16 mouse cellular contexts compared by ENCODE assay signal in the genomic region with DNA sequence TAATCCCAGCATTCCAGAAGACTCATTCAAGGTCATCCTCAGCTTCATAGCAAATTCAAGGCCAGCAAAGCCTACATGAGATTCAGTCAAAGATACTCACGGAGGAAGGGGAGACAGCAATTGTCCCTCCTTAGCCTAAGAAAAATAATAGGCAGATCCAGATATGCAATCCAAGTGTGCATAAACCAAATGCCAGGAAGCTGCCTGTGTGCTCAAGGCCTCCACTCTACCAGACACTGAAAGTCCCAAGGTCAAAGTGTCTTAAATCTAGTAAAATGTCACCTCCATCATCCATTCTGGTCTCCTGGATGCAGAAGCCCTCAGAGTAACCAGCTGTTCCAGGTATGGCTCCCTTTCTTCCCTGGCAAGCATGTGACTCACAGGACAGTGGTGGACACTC. TPM values are rescaled to one million over a fixed set of nuclear protein-coding genes. Genes with fewer than 3 reads are reported as not detected.
"Had no signal": no experiment of that assay in that cellular context is flagged by ENCODE, and none has a peak within 500 bp of the region (broad histone marks: within the 10 kb centered on the region; RNA-seq: fewer than 3 reads in every experiment).

No protein-coding gene starts in this region.

- H3K4me1 ChIP-seq: megakaryocyte, embryonic 14.5 days had no signal

- H3K36me3 ChIP-seq: lung, embryonic 15.5 days; midbrain, embryonic 13.5 days; midbrain, embryonic 15.5 days; neural tube, embryonic 12.5 days; stomach, embryonic 15.5 days had no signal

- H3K4me3 ChIP-seq: lung, embryonic 15.5 days; megakaryocyte, embryonic 14.5 days; midbrain, embryonic 13.5 days; midbrain, embryonic 15.5 days; neural tube, embryonic 12.5 days; stomach, embryonic 15.5 days had no signal

- H3K27me3 ChIP-seq: lung, embryonic 15.5 days; megakaryocyte, embryonic 14.5 days; midbrain, embryonic 13.5 days; midbrain, embryonic 15.5 days; neural tube, embryonic 12.5 days; stomach, embryonic 15.5 days had no signal

- DNase-seq: lung, adult 2 months; lung, postnatal 14 days; lung, postnatal 36 days; right cerebral cortex, postnatal 14 days; thymus, adult 2 months; thymus, postnatal 25 days; thymus, postnatal 4 days had no signal

- H3K27ac ChIP-seq: lung, embryonic 15.5 days; macrophage; midbrain, embryonic 13.5 days; midbrain, embryonic 15.5 days; neural tube, embryonic 12.5 days; stomach, embryonic 15.5 days; stomach, postnatal 0 days had no signal

- H3K9me3 ChIP-seq: lung, embryonic 15.5 days; midbrain, embryonic 13.5 days; midbrain, embryonic 15.5 days; neural tube, embryonic 12.5 days; stomach, embryonic 15.5 days had no signal

RNA-seq across cellular contexts. Expression of a gene that starts 50.4 kb away (rescaled TPM):
- total RNA-seq: monocyte, adult 5-6 weeks had no signal
